Mouse (Mus musculus) C2C12 (cell line): ENCODE measurements around the gene Zfyve9. TPM values are rescaled to one million over a fixed set of nuclear protein-coding genes. Genes with fewer than 3 reads are reported as not detected.

ENCODE experiments used
- H3K27me3 ChIP-seq: one replicate; pipeline ENCODE4 v1.6.1; 2011; ENCODE audit not compliant: control insufficient read depth, insufficient read depth, insufficient read length
- H3K36me3 ChIP-seq: one replicate; pipeline ENCODE4 v1.6.1; 2011; ENCODE audit not compliant: control insufficient read depth, insufficient read depth
- H3K4me3 ChIP-seq: one replicate; pipeline ENCODE4 v1.5.1; 2011; ENCODE audit warnings: mild to moderate bottlenecking, control low read depth; ENCODE audit not compliant: poor library complexity, insufficient read depth, severe bottlenecking
- H3K79me2 ChIP-seq: one replicate; pipeline ENCODE4 v1.6.1; 2011; ENCODE audit not compliant: control insufficient read depth, insufficient read depth
- H3K79me3 ChIP-seq: one replicate; pipeline ENCODE4 v1.6.1; 2011; ENCODE audit warnings: low read depth, control low read depth
- H3ac ChIP-seq: one replicate; pipeline ENCODE3; 2011; ENCODE audit warnings: low read depth; ENCODE audit not compliant: control insufficient read depth, insufficient read length
- CEBPB ChIP-seq: IDR thresholded peaks from one replicate; pipeline ENCODE4 v1.6.1; 2011; ENCODE audit warnings: low read depth, mild to moderate bottlenecking, control low read depth, moderate library complexity
- CTCF ChIP-seq: IDR thresholded peaks from one replicate; pipeline ENCODE4 v1.5.1; 2011; ENCODE audit not compliant: control insufficient read depth, insufficient read depth, insufficient read length
- FOSL1 ChIP-seq: IDR thresholded peaks from one replicate; pipeline ENCODE4 v1.8.0; 2011; ENCODE audit warnings: mild to moderate bottlenecking, low read length; ENCODE audit not compliant: poor library complexity, insufficient read depth, severe bottlenecking
- MAX ChIP-seq: IDR thresholded peaks from one replicate; pipeline ENCODE4 v1.6.1; 2011; ENCODE audit warnings: mild to moderate bottlenecking, control low read depth
- MYOD1 ChIP-seq: IDR thresholded peaks from one replicate; pipeline ENCODE4 v1.6.1; 2011; ENCODE audit warnings: low read depth; ENCODE audit not compliant: control insufficient read depth, insufficient read length
- MYOG ChIP-seq: IDR thresholded peaks from one replicate; pipeline ENCODE4 v1.6.1; 2011; ENCODE audit not compliant: control insufficient read depth, insufficient read length; ENCODE audit errors: extremely low read depth
- USF1 ChIP-seq: IDR thresholded peaks from one replicate; pipeline ENCODE4 v1.6.1; 2011; ENCODE audit warnings: low read depth, mild to moderate bottlenecking, control low read depth, moderate library complexity
- polyA plus RNA-seq: library from polyadenylated mRNA; unstranded; fragments of >200 nt; fragmentation: generic; extraction: Trizol; gene quantifications from one replicate; pipeline ENCODE4 v1.2.1, GENCODE M21; 2012; ENCODE audit warnings: missing spikeins

Gene Zfyve9
- polyA plus RNA-seq, 1 experiment, result 5.5 TPM

GRCm38 (mm10) chr4:108630096-108630495 is 150.5 kb downstream of the Zfyve9 start:
- TF ChIP-seq CTCF, result no peak
- no peak for TF ChIP-seq FOSL1
- TF ChIP-seq MAX, result no peak
- TF ChIP-seq USF1, result no peak
- no peak for TF ChIP-seq MYOD1
- no peak for TF ChIP-seq MYOG
- TF ChIP-seq CEBPB, result no peak

GRCm38 (mm10) chr4:108629363-108629880 is 151.2 kb downstream of the Zfyve9 start:
- Histone ChIP-seq H3K79me2 (no peaks in the 10 kb centered on the region), H3K4me3 (no peak overlapping the region), H3K36me3 (peaks cover 76% of the 10 kb centered on the region), H3ac (no peak overlapping the region), H3K79me3 (no peaks in the 10 kb centered on the region), H3K27me3 (no peaks in the 10 kb centered on the region)
- TF ChIP-seq MYOD1 (no peak), MYOG (no peak), USF1 (no peak), FOSL1 (no peak)

More at GRCm38 (mm10) chr4:108630096-108630495, 150.5 kb downstream of the Zfyve9 start:
- Histone ChIP-seq H3K79me3 (no peaks in the 10 kb centered on the region), H3K27me3 (no peaks in the 10 kb centered on the region), H3ac (no peak overlapping the region), H3K36me3 (peaks cover 76% of the 10 kb centered on the region), H3K79me2 (no peaks in the 10 kb centered on the region), H3K4me3 (no peak overlapping the region)

- Histone ChIP-seq H3K79me3 (no peaks in the 10 kb centered on the region), H3K36me3 (peaks cover 80% of the 10 kb centered on the region), H3K79me2 (peaks cover 7% of the 10 kb centered on the region), H3K27me3 (no peaks in the 10 kb centered on the region), H3K4me3 (no peak overlapping the region), H3ac (no peak overlapping the region)
- TF ChIP-seq USF1, result no peak
- no peak for TF ChIP-seq MYOD1
- no peak for TF ChIP-seq CEBPB
- TF ChIP-seq MAX, result no peak
- TF ChIP-seq MYOG, result no peak
- no peak for TF ChIP-seq FOSL1
- TF ChIP-seq CTCF, result no peak
Observed at GRCm38 (mm10) chr4:108627066-108627465, 153.5 kb downstream of the Zfyve9 start.

GRCm38 (mm10) chr4:108621504-108621903 is 159.1 kb downstream of the Zfyve9 start:
- H3K79me2 ChIP-seq, result peaks cover 34% of the 10 kb centered on the region
- H3K36me3 ChIP-seq, result peaks cover 52% of the 10 kb centered on the region
- no peak overlapping the region for H3ac ChIP-seq
- peaks cover 12% of the 10 kb centered on the region for H3K79me3 ChIP-seq
- TF ChIP-seq USF1 (no peak), CEBPB (no peak), MYOG (no peak), MAX (no peak), FOSL1 (no peak)
- H3K27me3 ChIP-seq, result no peaks in the 10 kb centered on the region
- no peak overlapping the region for H3K4me3 ChIP-seq

GRCm38 (mm10) chr4:108620536-108620935 is 160.1 kb downstream of the Zfyve9 start:
- Histone ChIP-seq H3K79me3 (peaks cover 12% of the 10 kb centered on the region), H3K27me3 (no peaks in the 10 kb centered on the region), H3ac (peak overlapping the region; percentile 61), H3K4me3 (peak overlapping the region; percentile 78), H3K79me2 (peaks cover 34% of the 10 kb centered on the region), H3K36me3 (peaks cover 55% of the 10 kb centered on the region)
- no peak for TF ChIP-seq CTCF
- TF ChIP-seq CEBPB, result no peak
- no peak for TF ChIP-seq MYOD1
- TF ChIP-seq MAX, result no peak
- no peak for TF ChIP-seq USF1
- TF ChIP-seq MYOG, result no peak
- TF ChIP-seq FOSL1, result no peak

GRCm38 (mm10) chr4:108619587-108620341 is 160.8 kb downstream of the Zfyve9 start, which contains the start of gene Cc2d1b:
TSS of gene Cc2d1b (plus strand) at chr4:108619940.
- peak within 1 kb of the TSS; percentile 78 for H3K4me3 ChIP-seq
- peaks cover 34% of the 10 kb centered on the region for H3K79me2 ChIP-seq
- peaks cover 12% of the 10 kb centered on the region for H3K79me3 ChIP-seq
- H3ac ChIP-seq, result peak within 1 kb of the TSS; percentile 68
- peaks cover 55% of the 10 kb centered on the region for H3K36me3 ChIP-seq
- no peaks in the 10 kb centered on the region for H3K27me3 ChIP-seq
- peak; percentile 93 for TF ChIP-seq USF1
- no peak for TF ChIP-seq FOSL1
- peak; percentile 24 for TF ChIP-seq MAX
- no peak for TF ChIP-seq MYOD1
- no peak for TF ChIP-seq CEBPB
- no peak for TF ChIP-seq MYOG
- no peak for TF ChIP-seq CTCF
